Mouse (Mus musculus): ENCODE data around the gene Bfsp2. TPM values are rescaled to one million over a fixed set of nuclear protein-coding genes. Genes with fewer than 3 reads are reported as not detected.

Bfsp2 gene
- polyA plus RNA-seq, 1 experiment = not detected

DNA sequence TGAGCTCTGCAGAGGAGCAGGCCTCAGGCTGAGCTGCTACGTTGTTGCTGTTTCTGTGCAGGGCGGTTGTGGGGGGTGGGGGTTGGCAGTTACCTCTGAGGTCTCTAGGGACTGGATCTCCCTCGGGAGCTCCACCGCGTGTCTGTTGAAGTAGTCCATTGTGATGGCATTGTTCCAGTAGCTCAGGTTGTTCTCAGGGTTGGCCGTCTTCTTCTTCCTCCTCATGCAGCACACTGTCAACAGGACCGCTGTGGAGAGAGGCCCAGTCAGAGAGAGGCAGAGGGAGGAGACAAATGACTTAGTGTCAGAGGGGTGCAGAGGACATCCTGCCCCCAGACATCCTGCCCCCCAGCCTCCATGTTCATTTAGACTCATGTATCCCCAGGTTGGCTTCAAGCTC is 8.9 kb upstream of the Bfsp2 start:
- no peak overlapping the region for H3K27ac ChIP-seq (ENCODE audit: insufficient read depth, low read depth, low read length)
- H3K4me3 ChIP-seq (ENCODE audit: insufficient read depth, low read length) = no peak overlapping the region
- H3K4me1 ChIP-seq (ENCODE audit: control insufficient read depth, insufficient read depth, low read length) = peaks cover 12% of the 10 kb centered on the region
- no peak for TF ChIP-seq CTCF (IDR thresholded peaks at IDR 0.05; ENCODE audit: low read depth, low read length)
- no peak for TF ChIP-seq POLR2A (IDR thresholded peaks at IDR 0.05; ENCODE audit: borderline replicate concordance, low read depth, low read length)

DNA sequence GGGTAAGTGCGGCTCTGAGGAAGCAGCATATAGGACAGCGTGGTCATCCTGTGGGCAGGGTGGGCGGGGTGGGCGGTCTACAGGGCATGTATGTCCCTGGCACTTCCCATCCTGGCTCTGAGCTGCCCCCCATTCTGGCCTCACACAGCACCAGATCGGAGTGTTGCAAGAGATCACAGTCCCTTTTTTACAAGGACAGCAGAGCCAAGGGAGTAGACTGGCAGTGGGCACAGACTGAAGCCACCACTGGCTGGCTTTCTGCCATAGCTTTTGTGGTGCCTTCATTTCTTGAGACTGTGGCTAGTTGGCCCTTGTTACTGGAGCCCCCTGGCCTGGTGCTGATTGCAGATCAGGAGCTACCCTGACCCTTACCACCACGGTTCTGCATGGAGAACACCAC is 6.0 kb upstream of the Bfsp2 start:
- TF ChIP-seq POLR2A (IDR thresholded peaks at IDR 0.05; ENCODE audit: borderline replicate concordance, low read depth, low read length) (no peak), CTCF (IDR thresholded peaks at IDR 0.05; ENCODE audit: low read depth, low read length) (no peak)
- Histone ChIP-seq H3K4me1 (ENCODE audit: control insufficient read depth, insufficient read depth, low read length) (peaks cover 12% of the 10 kb centered on the region), H3K27ac (ENCODE audit: insufficient read depth, low read depth, low read length) (no peak overlapping the region), H3K4me3 (ENCODE audit: insufficient read depth, low read length) (no peak overlapping the region)

DNA sequence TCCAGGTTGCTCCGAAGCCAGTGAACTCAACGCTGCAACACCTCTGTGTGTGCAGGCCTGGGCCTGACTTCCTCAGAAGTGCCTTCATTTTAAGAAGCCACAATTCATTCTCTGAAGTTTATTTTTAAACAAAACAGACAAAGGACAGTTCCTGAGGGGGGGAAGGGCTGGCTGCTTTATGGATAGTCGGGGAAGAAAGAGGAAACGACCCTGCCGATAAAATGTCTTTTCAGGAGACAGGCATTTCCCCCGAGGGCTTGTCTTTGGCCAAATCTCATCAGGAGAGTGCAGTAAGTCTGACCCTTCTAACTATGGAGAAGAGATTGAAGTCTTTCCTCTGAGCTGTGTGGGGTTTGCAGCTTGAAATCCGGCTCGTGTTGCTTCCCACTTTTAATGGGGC is 5.4 kb upstream of the Bfsp2 start:
- Histone ChIP-seq H3K27ac (ENCODE audit: insufficient read depth, low read depth, low read length) (no peak overlapping the region), H3K4me1 (ENCODE audit: control insufficient read depth, insufficient read depth, low read length) (peaks cover 12% of the 10 kb centered on the region), H3K4me3 (ENCODE audit: insufficient read depth, low read length) (no peak overlapping the region)
- TF ChIP-seq POLR2A (IDR thresholded peaks at IDR 0.05; ENCODE audit: borderline replicate concordance, low read depth, low read length) (no peak), CTCF (IDR thresholded peaks at IDR 0.05; ENCODE audit: low read depth, low read length) (no peak)

DNA sequence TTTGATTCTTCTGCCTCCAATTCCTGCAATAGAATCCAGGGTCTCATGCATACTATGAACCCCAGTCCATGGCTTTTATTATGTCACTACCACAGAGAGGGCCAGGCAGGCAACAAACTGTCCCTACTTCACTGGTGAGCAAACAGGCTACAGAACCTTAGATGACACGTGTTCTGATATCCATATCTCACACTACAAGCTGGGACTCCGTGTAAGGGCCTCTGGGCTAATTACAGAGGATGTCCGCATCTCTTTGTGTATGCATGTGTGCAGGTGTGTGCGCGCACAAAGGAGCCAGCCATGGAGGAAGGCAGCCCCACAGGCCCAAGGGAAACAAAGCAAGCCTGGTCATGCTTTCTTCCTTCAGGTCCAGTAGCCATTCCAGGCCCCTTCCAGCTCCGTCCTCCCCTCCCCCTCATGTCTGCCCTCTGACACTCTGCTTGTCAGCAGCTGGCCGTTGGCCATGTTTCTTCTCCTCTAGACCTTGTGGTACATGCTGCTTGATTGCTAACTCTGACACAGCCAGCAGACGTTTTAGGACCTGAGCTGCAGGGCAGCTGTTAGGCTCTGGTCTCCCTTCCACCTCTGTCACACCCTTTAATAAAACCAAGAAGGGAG is 492 bp upstream of the Bfsp2 start:
- peaks cover 7% of the 10 kb centered on the region for H3K4me1 ChIP-seq (ENCODE audit: control insufficient read depth, insufficient read depth, low read length)
- no peak overlapping the region for H3K27ac ChIP-seq (ENCODE audit: insufficient read depth, low read depth, low read length)
- no peak for TF ChIP-seq POLR2A (IDR thresholded peaks at IDR 0.05; ENCODE audit: borderline replicate concordance, low read depth, low read length)
- TF ChIP-seq CTCF (IDR thresholded peaks at IDR 0.05; ENCODE audit: low read depth, low read length) = no peak
- no peak overlapping the region for H3K4me3 ChIP-seq (ENCODE audit: insufficient read depth, low read length)

GRCm38 (mm10) chr9:103475414-103475813 is 4.8 kb downstream of the Bfsp2 start:
- TF ChIP-seq POLR2A (IDR thresholded peaks at IDR 0.05; ENCODE audit: borderline replicate concordance, low read depth, low read length) (no peak), CTCF (IDR thresholded peaks at IDR 0.05; ENCODE audit: low read depth, low read length) (no peak)
- H3K4me1 ChIP-seq (ENCODE audit: control insufficient read depth, insufficient read depth, low read length) = 0 out of 2 replicates have a peak, but pooled peaks cover 2% of the 10 kb centered on the region
- no peak overlapping the region for H3K4me3 ChIP-seq (ENCODE audit: insufficient read depth, low read length)
- no peak overlapping the region for H3K27ac ChIP-seq (ENCODE audit: insufficient read depth, low read depth, low read length)

- Histone ChIP-seq H3K4me3 (ENCODE audit: insufficient read depth, low read length) (peak overlapping the region; percentile 10; the same call in 1 of the 2 replicates), H3K4me1 (ENCODE audit: control insufficient read depth, insufficient read depth, low read length) (0 out of 2 replicates have a peak, but pooled peaks cover 4% of the 10 kb centered on the region), H3K27ac (ENCODE audit: insufficient read depth, low read depth, low read length) (no peak overlapping the region)
- TF ChIP-seq CTCF (IDR thresholded peaks at IDR 0.05; ENCODE audit: low read depth, low read length) (no peak), POLR2A (IDR thresholded peaks at IDR 0.05; ENCODE audit: borderline replicate concordance, low read depth, low read length) (no peak)
Observed at GRCm38 (mm10) chr9:103473915-103474688, 6.1 kb downstream of the Bfsp2 start.

DNA sequence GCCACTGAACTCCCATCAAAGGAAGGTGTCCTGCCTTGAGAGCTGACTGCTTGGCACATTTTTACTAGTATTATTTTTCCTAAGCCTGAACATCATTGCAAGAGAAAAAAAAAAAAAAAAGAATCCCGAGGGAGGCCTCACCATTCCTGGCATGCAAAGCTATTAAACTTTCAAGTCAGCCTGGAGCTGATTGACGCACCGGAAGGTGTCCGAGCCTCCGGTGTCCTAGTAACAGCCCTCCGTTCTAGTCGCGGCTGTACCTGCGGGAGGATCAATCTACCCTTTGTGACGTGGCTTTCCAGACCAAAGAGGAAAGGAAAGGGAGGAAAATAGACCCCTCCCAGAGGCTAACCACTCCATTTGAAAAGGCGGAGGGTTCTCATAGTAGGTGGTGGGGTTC is 8.4 kb downstream of the Bfsp2 start:
- Histone ChIP-seq H3K4me3 (ENCODE audit: insufficient read depth, low read length) (no peak overlapping the region), H3K4me1 (ENCODE audit: control insufficient read depth, insufficient read depth, low read length) (0 out of 2 replicates have a peak, but pooled peaks cover 4% of the 10 kb centered on the region), H3K27ac (ENCODE audit: insufficient read depth, low read depth, low read length) (no peak overlapping the region)
- no peak for TF ChIP-seq POLR2A (IDR thresholded peaks at IDR 0.05; ENCODE audit: borderline replicate concordance, low read depth, low read length)
- no peak for TF ChIP-seq CTCF (IDR thresholded peaks at IDR 0.05; ENCODE audit: low read depth, low read length)

GRCm38 (mm10) chr9:103469516-103469915 is 10.7 kb downstream of the Bfsp2 start:
- Histone ChIP-seq H3K4me1 (ENCODE audit: control insufficient read depth, insufficient read depth, low read length) (0 out of 2 replicates have a peak, but pooled peaks cover 4% of the 10 kb centered on the region), H3K27ac (ENCODE audit: insufficient read depth, low read depth, low read length) (no peak overlapping the region), H3K4me3 (ENCODE audit: insufficient read depth, low read length) (no peak overlapping the region)
- TF ChIP-seq CTCF (IDR thresholded peaks at IDR 0.05; ENCODE audit: low read depth, low read length) (peak; percentile 27; the same call in 1 of the 2 replicates), POLR2A (IDR thresholded peaks at IDR 0.05; ENCODE audit: borderline replicate concordance, low read depth, low read length) (no peak)

DNA sequence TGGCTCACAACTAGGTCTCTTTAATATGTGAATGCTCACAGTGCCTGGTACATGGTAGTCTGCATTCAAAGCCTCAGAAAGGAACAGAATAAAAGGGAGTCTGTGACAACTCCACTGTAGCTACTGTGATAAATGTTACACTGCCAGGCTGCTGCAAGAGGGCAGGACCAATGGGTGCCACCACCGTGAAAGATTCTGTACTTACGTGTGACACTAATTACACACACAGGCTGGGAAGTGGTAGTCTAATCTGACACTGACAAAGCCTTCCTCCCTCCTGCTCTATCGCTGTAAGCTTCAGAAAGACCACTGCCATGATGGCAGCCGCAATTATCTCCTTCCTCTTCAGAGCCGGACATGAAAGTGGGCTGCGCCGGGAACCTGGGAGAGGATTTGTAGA is 11.3 kb downstream of the Bfsp2 start:
- H3K4me1 ChIP-seq (ENCODE audit: control insufficient read depth, insufficient read depth, low read length) = 0 out of 2 replicates have a peak, but pooled peaks cover 2% of the 10 kb centered on the region
- no peak overlapping the region for H3K27ac ChIP-seq (ENCODE audit: insufficient read depth, low read depth, low read length)
- TF ChIP-seq CTCF (IDR thresholded peaks at IDR 0.05; ENCODE audit: low read depth, low read length) (no peak), POLR2A (IDR thresholded peaks at IDR 0.05; ENCODE audit: borderline replicate concordance, low read depth, low read length) (no peak)
- H3K4me3 ChIP-seq (ENCODE audit: insufficient read depth, low read length) = no peak overlapping the region

DNA sequence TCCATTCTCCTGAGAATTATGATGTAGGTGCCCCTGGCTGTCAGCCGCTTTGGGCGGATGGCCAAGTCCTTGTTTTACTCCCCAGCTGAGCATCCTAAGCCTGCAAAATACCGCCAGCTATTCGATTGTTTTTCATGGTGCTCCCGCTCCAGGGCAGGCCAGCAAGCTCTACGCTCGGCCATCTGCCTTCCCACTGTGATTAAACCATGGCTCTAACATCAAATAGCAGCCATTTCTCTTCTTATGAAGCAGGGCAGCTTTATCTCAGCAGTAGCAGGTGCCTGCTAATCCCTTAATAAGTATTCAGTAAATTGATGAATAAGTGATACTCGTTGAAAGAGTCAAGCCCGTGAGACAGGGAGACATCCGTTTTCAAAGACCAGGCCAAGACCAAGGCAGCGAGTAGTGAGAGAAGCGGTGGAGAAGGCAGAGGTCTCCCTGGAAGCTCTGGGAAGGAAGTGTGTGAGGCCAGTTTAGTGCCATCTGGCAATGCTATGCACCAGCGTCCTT is 14.5 kb downstream of the Bfsp2 start:
- 0 out of 2 replicates have a peak, but pooled peaks cover 2% of the 10 kb centered on the region for H3K4me1 ChIP-seq (ENCODE audit: control insufficient read depth, insufficient read depth, low read length)
- H3K4me3 ChIP-seq (ENCODE audit: insufficient read depth, low read length) = no peak overlapping the region
- TF ChIP-seq CTCF (IDR thresholded peaks at IDR 0.05; ENCODE audit: low read depth, low read length) (no peak), POLR2A (IDR thresholded peaks at IDR 0.05; ENCODE audit: borderline replicate concordance, low read depth, low read length) (no peak)
- H3K27ac ChIP-seq (ENCODE audit: insufficient read depth, low read depth, low read length) = no peak overlapping the region

All from bone marrow macrophage, adult 2 months (primary cell).